Mouse (Mus musculus): ENCODE measurements around the gene Gm49721. TPM values are rescaled to one million over a fixed set of nuclear protein-coding genes. Genes with fewer than 3 reads are reported as not detected.
"Not testable (repeated sequence)": the region's sequence is repeated elsewhere in the genome, so short reads cannot be mapped to it uniquely, and the experiment has no call there.

Gene Gm49721
- polyA plus RNA-seq, 1 experiment from 2014 or later = 0.20 TPM

GRCm38 (mm10) chr17:7033192-7034166, 54.8 kb downstream of the Gm49721 start:
- not testable (repeated sequence) for H3K4me2 ChIP-seq (replicated peaks); H3K4me3 ChIP-seq; H3K36me3 ChIP-seq; H3K4me1 ChIP-seq; H3K27ac ChIP-seq (replicated peaks); H3K27me3 ChIP-seq; H3K9ac ChIP-seq (replicated peaks); H3K9me3 ChIP-seq
- peak; percentile 74; the same call in 1 of the 2 replicates for ATAC-seq (replicated peaks)
- WGBS = 57% methylated on average over 3 of the region's 17 CpGs

DNA sequence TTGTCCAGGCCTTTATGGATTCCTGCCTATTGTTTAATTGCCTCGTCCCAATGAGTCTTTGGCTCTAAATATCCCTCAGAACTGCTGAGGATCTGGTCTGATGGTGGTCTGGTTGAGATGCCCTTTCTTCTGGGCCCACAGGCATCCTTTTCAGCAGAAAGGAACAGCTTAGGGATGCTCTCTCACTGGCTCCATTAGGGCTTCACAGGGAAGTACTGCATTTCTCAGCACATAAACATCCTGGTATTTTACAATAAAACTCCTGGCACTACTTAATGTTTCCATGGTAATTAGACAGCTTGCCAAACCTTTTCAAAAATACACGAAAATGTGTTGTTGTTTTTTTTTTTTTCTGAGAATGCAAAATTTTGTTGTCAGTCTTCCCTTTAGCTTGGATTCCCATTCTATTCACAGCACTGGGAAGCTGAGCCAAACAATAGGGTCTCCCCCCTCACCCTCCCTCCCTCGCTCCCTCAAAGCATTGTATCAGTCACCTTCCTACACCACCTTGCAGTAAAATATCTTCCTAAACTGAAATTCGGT, 90.4 kb downstream of the Gm49721 start:
- H3K27ac ChIP-seq (replicated peaks); H3K9ac ChIP-seq (replicated peaks); H3K4me2 ChIP-seq (replicated peaks); H3K36me3 ChIP-seq; H3K4me3 ChIP-seq; H3K4me1 ChIP-seq; H3K9me3 ChIP-seq; H3K27me3 ChIP-seq: not testable (repeated sequence)
- 24% methylated on average over 2 of the region's 4 CpGs for WGBS
- peak; percentile 53; the same call in 1 of the 2 replicates for ATAC-seq (replicated peaks)

DNA sequence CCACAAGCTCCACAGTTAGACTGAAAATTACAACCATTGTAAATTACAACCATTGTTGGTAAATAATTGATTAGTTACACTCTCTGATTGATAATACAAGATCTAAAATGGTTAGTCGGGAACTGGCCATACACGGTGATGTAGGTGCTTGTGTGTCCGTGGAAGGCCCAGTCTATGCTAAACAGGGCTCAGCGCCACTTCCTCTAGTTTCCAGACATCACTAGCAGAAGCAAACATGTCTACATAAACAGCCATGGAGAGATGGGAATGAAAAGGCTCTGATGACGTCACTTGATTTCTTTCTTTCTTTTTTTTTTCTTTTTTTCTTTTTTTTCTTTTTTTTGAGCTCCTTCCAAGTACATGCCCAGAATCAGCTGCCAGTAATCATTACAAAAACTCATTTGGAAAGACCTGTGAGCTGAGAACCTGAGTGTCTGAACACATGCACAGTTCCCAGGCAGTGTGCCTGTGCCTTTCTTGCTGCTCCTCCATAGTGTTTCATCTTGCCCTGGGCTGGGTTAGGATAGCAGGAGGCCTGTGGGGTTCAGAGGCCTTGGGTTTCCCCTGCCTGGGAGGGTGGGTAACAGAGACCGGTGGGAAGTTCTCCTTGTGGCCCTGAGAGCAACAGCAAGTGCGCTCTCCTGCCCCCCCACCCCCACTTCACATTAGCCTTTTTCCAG, 91.0 kb downstream of the Gm49721 start:
- 44% methylated on average over 6 of the region's 7 CpGs for WGBS
- H3K4me3 ChIP-seq; H3K9me3 ChIP-seq; H3K36me3 ChIP-seq; H3K9ac ChIP-seq (replicated peaks); H3K27me3 ChIP-seq; H3K4me1 ChIP-seq; H3K4me2 ChIP-seq (replicated peaks): not testable (repeated sequence)
- 0 out of 2 replicates have a peak overlapping the region, but pooled peaks have one; percentile 3 for H3K27ac ChIP-seq (replicated peaks)
- peak; percentile 61 for ATAC-seq (replicated peaks)

DNA sequence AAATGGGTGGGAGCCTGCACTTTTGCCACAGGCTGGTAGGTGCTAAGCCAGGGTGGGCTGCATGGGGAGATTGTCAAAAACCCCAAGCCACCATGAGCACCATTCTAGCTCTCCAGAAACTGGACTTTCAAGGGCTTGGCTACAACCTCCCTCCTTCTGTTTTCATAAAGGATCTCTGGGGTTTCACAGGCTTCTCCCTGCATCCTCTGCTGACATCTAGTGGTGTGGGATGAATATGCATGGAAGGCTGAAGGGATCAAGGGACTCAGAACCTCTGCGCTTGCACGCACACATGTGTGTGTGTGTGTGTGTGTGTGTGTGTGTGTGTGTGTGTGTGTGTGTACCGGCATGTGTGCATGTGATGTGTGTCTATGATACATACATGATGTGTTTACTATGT, 95.8 kb downstream of the Gm49721 start:
- H3K9ac ChIP-seq (replicated peaks); H3K9me3 ChIP-seq; H3K4me3 ChIP-seq; H3K27ac ChIP-seq (replicated peaks); H3K4me2 ChIP-seq (replicated peaks); H3K36me3 ChIP-seq; H3K4me1 ChIP-seq; H3K27me3 ChIP-seq: not testable (repeated sequence)
- peak; percentile 67 for ATAC-seq (replicated peaks)
- 38% methylated on average over 2 of the region's 3 CpGs for WGBS

- H3K27ac ChIP-seq (replicated peaks); H3K9me3 ChIP-seq; ATAC-seq (replicated peaks); H3K4me2 ChIP-seq (replicated peaks); H3K27me3 ChIP-seq; H3K4me3 ChIP-seq; H3K9ac ChIP-seq (replicated peaks); H3K36me3 ChIP-seq; H3K4me1 ChIP-seq: not testable (repeated sequence)
- WGBS = 86% methylated on average over 5 of the region's 6 CpGs
These were observed 96.8 kb downstream of the Gm49721 start for GRCm38 (mm10) chr17:7075519-7075918.

- not testable (repeated sequence) for H3K4me2 ChIP-seq (replicated peaks); H3K27me3 ChIP-seq; ATAC-seq (replicated peaks); H3K4me3 ChIP-seq; H3K27ac ChIP-seq (replicated peaks); H3K9me3 ChIP-seq; H3K9ac ChIP-seq (replicated peaks); H3K4me1 ChIP-seq; H3K36me3 ChIP-seq
- WGBS = 0% methylated on average over 1 of the region's 4 CpGs
These were observed 100.9 kb downstream of the Gm49721 start for GRCm38 (mm10) chr17:7079558-7079957.

GRCm38 (mm10) chr17:7084523-7084922, 105.8 kb downstream of the Gm49721 start:
- not testable (repeated sequence) for H3K4me2 ChIP-seq (replicated peaks); H3K27me3 ChIP-seq; H3K9ac ChIP-seq (replicated peaks); ATAC-seq (replicated peaks); H3K4me1 ChIP-seq; H3K9me3 ChIP-seq; H3K4me3 ChIP-seq; H3K36me3 ChIP-seq; H3K27ac ChIP-seq (replicated peaks)
- WGBS = no CpG with 5 or more reads among the region's 5 CpGs

GRCm38 (mm10) chr17:7085469-7086168, 106.9 kb downstream of the Gm49721 start:
- H3K4me1 ChIP-seq; H3K9me3 ChIP-seq; H3K4me2 ChIP-seq (replicated peaks); H3K27ac ChIP-seq (replicated peaks); H3K36me3 ChIP-seq; H3K9ac ChIP-seq (replicated peaks); H3K4me3 ChIP-seq; ATAC-seq (replicated peaks); H3K27me3 ChIP-seq: not testable (repeated sequence)
- no CpG with 5 or more reads among the region's 12 CpGs for WGBS

- H3K4me3 ChIP-seq; ATAC-seq (replicated peaks); H3K4me1 ChIP-seq; H3K27me3 ChIP-seq; H3K36me3 ChIP-seq; H3K27ac ChIP-seq (replicated peaks); H3K4me2 ChIP-seq (replicated peaks); H3K9ac ChIP-seq (replicated peaks); H3K9me3 ChIP-seq: not testable (repeated sequence)
- WGBS = 74% methylated on average over 6 of the region's 8 CpGs
These were observed 108.1 kb downstream of the Gm49721 start for GRCm38 (mm10) chr17:7086836-7087235.

Other genes starting within 250 kb of the Gm49721 start
- gene Ezr, start 196.1 kb upstream of the Gm49721 start, polyA plus RNA-seq (2015; fragmentation: Nextera tagmentation; extraction: Ambion mirVana) = 112 and 125 TPM in 2 replicates
- gene Rsph3b, start 30.2 kb upstream of the Gm49721 start, polyA plus RNA-seq (2015; fragmentation: Nextera tagmentation; extraction: Ambion mirVana) = 48.2 and 51.7 TPM in 2 replicates
- 46.1 and 48.1 TPM in 2 replicates for gene Tagap1, start 17.7 kb upstream of the Gm49721 start, polyA plus RNA-seq (2015; fragmentation: Nextera tagmentation; extraction: Ambion mirVana)
- gene Rnaset2b, start 8.3 kb upstream of the Gm49721 start, polyA plus RNA-seq (2015; fragmentation: Nextera tagmentation; extraction: Ambion mirVana) = 85.4 and 96.0 TPM in 2 replicates
- gene Gm1604a, start 46.7 kb downstream of the Gm49721 start, polyA plus RNA-seq (2015; fragmentation: Nextera tagmentation; extraction: Ambion mirVana) = not detected in 2 replicates
- gene Rps6ka2, start 191.2 kb downstream of the Gm49721 start, polyA plus RNA-seq (2015; fragmentation: Nextera tagmentation; extraction: Ambion mirVana) = 23.0 and 25.0 TPM in 2 replicates